Mouse (Mus musculus) heart, postnatal 36 days (tissue): ENCODE measurements around the gene Ifna11. TPM values are rescaled to one million over a fixed set of nuclear protein-coding genes. Genes with fewer than 3 reads are reported as not detected.
A peak's percentile ranks its signal among the peaks of the same experiment; 100 is the strongest.
"Not testable (repeated sequence)": the region's sequence is repeated elsewhere in the genome, so short reads cannot be mapped to it uniquely, and the experiment has no call there.

Experiments
- DNase-seq, 2 experiments: peaks; one replicate each; pipeline ENCODE4 v3.0.0; 2021 to 2022
- intact Hi-C: fragments of 180-260 bp; cut with DNase I; formaldehyde crosslinking; loops from one replicate; pipeline ENCODE4 v1.15.1; 2025
- total RNA-seq, 2 experiments: library from RNA; stranded (reverse); gene quantifications; 2 replicates each; pipeline ENCODE4 v1.2.3; 2021

Ifna11 gene
- total RNA-seq, 2 experiments from 2014 or later = not detected

- intact Hi-C loops, DNase-seq: not testable (repeated sequence)
These were observed 15.5 kb downstream of the Ifna11 start, which contains the start of gene Ifna5 for GRCm38 (mm10) chr4:88835225-88835624. Gene Ifna5 (plus strand): TSS chr4:88835525.

- intact Hi-C loops = no loop called here
- DNase-seq = peak in 1 of 2 experiments; percentile 5
These were observed 19.1 kb downstream of the Ifna11 start for GRCm38 (mm10) chr4:88838828-88839227.

GRCm38 (mm10) chr4:88840058-88840457 lies 20.3 kb downstream of the Ifna11 start:
- no peak for DNase-seq
- intact Hi-C loops = no loop called here

GRCm38 (mm10) chr4:88841438-88841911 lies 21.7 kb downstream of the Ifna11 start, which contains the start of gene Ifna4:
Gene Ifna4 (plus strand): TSS chr4:88841861.
- DNase-seq = no peak
- intact Hi-C loops = no loop called here

GRCm38 (mm10) chr4:88845334-88845733 lies 25.6 kb downstream of the Ifna11 start:
- DNase-seq = no peak
- intact Hi-C loops = no loop called here

GRCm38 (mm10) chr4:88849698-88850097 lies 29.9 kb downstream of the Ifna11 start, which contains the start of gene Ifna1:
Gene Ifna1 (plus strand): TSS chr4:88850087.
- intact Hi-C loops = no loop called here
- no peak for DNase-seq

GRCm38 (mm10) chr4:88851026-88851763 lies 31.4 kb downstream of the Ifna11 start:
- intact Hi-C loops = no loop called here
- DNase-seq = no peak

GRCm38 (mm10) chr4:88859214-88859613 lies 39.5 kb downstream of the Ifna11 start:
- no peak for DNase-seq
- intact Hi-C loops = no loop called here

- DNase-seq = no peak
- intact Hi-C loops = no loop called here
These were observed 43.5 kb downstream of the Ifna11 start for GRCm38 (mm10) chr4:88863309-88863708.

GRCm38 (mm10) chr4:88864599-88864998 lies 44.8 kb downstream of the Ifna11 start:
- intact Hi-C loops = no loop called here

GRCm38 (mm10) chr4:88865011-88865569 lies 45.3 kb downstream of the Ifna11 start:
- DNase-seq = no peak
- intact Hi-C loops = no loop called here

More at GRCm38 (mm10) chr4:88864599-88864998, 44.8 kb downstream of the Ifna11 start:
- no peak for DNase-seq

- intact Hi-C loops = no loop called here
- DNase-seq = peak; percentile 74 to 79
These were observed 47.7 kb downstream of the Ifna11 start for GRCm38 (mm10) chr4:88867366-88867925.

GRCm38 (mm10) chr4:88867926-88868911 lies 48.5 kb downstream of the Ifna11 start:
- peak; percentile 27 for DNase-seq
- intact Hi-C loops = no loop called here

Other genes starting within 250 kb of the Ifna11 start
- gene Ifna14, start 248.2 kb upstream of the Ifna11 start, total RNA-seq = not detected
- not detected for gene Ifna9, start 227.6 kb upstream of the Ifna11 start, total RNA-seq
- not detected for gene Ifna12, start 216.6 kb upstream of the Ifna11 start, total RNA-seq
- gene C87499, start 185.5 kb upstream of the Ifna11 start, total RNA-seq = not detected
- not detected for gene Ifna13, start 175.5 kb upstream of the Ifna11 start, total RNA-seq
- not detected for gene Ifna16, start 143.0 kb upstream of the Ifna11 start, total RNA-seq
- not detected for gene Ifna2, start 136.0 kb upstream of the Ifna11 start, total RNA-seq
- gene Ifnab, start 128.6 kb upstream of the Ifna11 start, total RNA-seq = not detected
- gene Gm26566, start 98.2 kb upstream of the Ifna11 start, total RNA-seq = under 1 TPM; 0.39 to 0.43 TPM
- gene Klhl9, start 97.5 kb upstream of the Ifna11 start, total RNA-seq = 10 to 100 TPM; 69.3 to 71.1 TPM
- gene Gm13271, start 65.1 kb upstream of the Ifna11 start, total RNA-seq = not detected
- not detected for gene Gm13283, start 59.8 kb upstream of the Ifna11 start, total RNA-seq
- gene Gm13290, start 46.1 kb upstream of the Ifna11 start, total RNA-seq = not detected
- gene Gm13289, start 43.0 kb upstream of the Ifna11 start, total RNA-seq = not detected
- gene Gm13272, start 40.1 kb upstream of the Ifna11 start, total RNA-seq = not detected
- gene Ifnz, start 37.8 kb upstream of the Ifna11 start, total RNA-seq = not detected
- gene Gm13276, start 34.2 kb upstream of the Ifna11 start, total RNA-seq = not detected
- gene Gm13277, start 31.3 kb upstream of the Ifna11 start, total RNA-seq = not detected
- gene Gm13278, start 28.4 kb upstream of the Ifna11 start, total RNA-seq = not detected
- not detected for gene Gm13275, start 25.5 kb upstream of the Ifna11 start, total RNA-seq
- not detected for gene Gm13279, start 22.6 kb upstream of the Ifna11 start, total RNA-seq
- gene Gm13285, start 20.3 kb upstream of the Ifna11 start, total RNA-seq = under 1 TPM; 0.19 TPM
- gene Gm13287, start 16.7 kb upstream of the Ifna11 start, total RNA-seq = not detected
- gene Gm13288, start 14.4 kb upstream of the Ifna11 start, total RNA-seq = not detected
- not detected for gene Ifna7, start 3.7 kb upstream of the Ifna11 start, total RNA-seq
- not detected for gene Ifna6, start 7.5 kb downstream of the Ifna11 start, total RNA-seq
- gene Ifna5, start 15.6 kb downstream of the Ifna11 start, total RNA-seq = not detected
- gene Ifna4, start 21.9 kb downstream of the Ifna11 start, total RNA-seq = not detected
- gene Ifna1, start 30.1 kb downstream of the Ifna11 start, total RNA-seq = not detected
- not detected for gene Ifne, start 60.2 kb downstream of the Ifna11 start, total RNA-seq